Mouse (Mus musculus): Measurements from ENCODE around the gene Cxcl17. TPM values are rescaled to one million over a fixed set of nuclear protein-coding genes. Genes with fewer than 3 reads are reported as not detected.

Cxcl17 gene
- total and polyA plus RNA-seq, 2 experiments from 2014 or later, result 0.57 TPM; not detected in 1

DNA sequence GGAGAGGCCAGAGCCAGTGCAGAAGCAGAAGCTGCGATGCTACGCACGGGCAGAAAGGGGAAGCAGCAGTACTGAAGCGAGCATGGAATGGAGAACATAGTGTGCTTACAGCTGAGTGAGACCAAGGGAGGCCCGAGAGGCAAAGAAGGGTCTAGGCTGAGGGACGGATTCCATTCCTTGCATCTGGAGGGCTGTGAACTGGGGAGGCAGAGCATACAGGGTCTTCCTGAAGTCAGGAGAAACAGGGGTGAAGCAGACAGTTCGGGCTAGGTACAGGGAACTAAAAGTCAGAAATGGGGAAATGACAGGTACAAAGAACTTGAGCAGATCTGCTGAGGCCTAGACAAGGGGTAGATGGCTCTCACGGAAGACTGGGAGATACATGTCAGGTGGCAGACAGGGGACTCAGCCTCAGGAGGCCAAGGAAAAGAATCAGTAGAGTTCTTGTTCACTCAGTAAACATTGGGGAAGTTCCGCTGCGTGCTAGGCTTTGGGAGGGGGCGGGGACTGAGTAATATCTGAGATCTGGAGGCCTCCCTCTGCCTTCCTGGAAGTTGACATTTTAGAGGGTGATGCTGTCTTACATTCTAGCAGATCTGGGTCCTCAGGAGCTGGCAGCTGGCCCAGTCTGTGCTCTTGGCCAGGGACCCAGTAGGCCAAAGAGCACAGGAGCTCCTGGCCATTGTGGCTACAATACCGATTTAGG, 26.7 kb downstream of the Cxcl17 start:
- Histone ChIP-seq H3K36me3 (ENCODE audit: insufficient read depth, low read length) (peaks cover 60% of the 10 kb centered on the region), H3K4me3 (ENCODE audit: low read depth, low read length) (no peak overlapping the region), H3K4me2 (ENCODE audit: low read depth, low read length, poor library complexity, severe bottlenecking) (no peak overlapping the region), H3K4me1 (ENCODE audit: insufficient read depth, low read length) (no peaks in the 10 kb centered on the region), H3K27ac (ENCODE audit: low read depth, low read length) (peak overlapping the region; percentile 47), H3K9me3 (ENCODE audit: low read length) (no peaks in the 10 kb centered on the region), H3K9ac (replicated peaks; ENCODE audit: low read length, poor library complexity, severe bottlenecking) (no peak overlapping the region), H3K27me3 (ENCODE audit: insufficient read depth, low read length) (no peaks in the 10 kb centered on the region)
- WGBS, result 79% methylated on average over 12 of the region's 12 CpGs
- ATAC-seq (ENCODE audit: low FRiP score) (no peak), DNase-seq (ENCODE audit: low spot score) (peak; percentile 63)
- TF ChIP-seq CTCF (IDR thresholded peaks at IDR 0.05), result no peak

DNA sequence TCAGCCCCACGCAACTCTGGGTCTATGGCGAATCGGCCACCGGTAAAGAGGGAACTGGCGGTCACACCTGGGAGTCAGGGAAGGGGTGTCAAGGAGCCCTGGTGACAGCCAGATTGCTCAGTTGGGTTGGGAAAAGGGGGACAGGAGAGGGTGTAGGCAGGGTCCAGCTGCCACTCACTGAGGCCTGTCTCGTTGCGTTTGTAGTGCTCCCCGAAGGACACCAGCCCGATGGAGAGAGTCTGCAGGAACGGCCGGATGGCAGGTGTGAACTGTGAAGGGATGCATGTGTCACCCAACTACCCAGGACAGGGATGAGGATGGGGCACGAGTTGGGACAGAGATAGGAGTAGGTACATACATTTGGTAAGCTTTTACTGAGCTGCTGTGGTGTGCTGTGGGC, 27.4 kb downstream of the Cxcl17 start:
- peaks cover 60% of the 10 kb centered on the region for H3K36me3 ChIP-seq (ENCODE audit: insufficient read depth, low read length)
- H3K9ac ChIP-seq (replicated peaks; ENCODE audit: low read length, poor library complexity, severe bottlenecking), result no peak overlapping the region
- no peak for TF ChIP-seq CTCF (IDR thresholded peaks at IDR 0.05)
- no peak overlapping the region for H3K4me3 ChIP-seq (ENCODE audit: low read depth, low read length)
- H3K9me3 ChIP-seq (ENCODE audit: low read length), result no peaks in the 10 kb centered on the region
- H3K4me1 ChIP-seq (ENCODE audit: insufficient read depth, low read length), result no peaks in the 10 kb centered on the region
- 96% methylated on average over 12 of the region's 12 CpGs for WGBS
- no peak overlapping the region for H3K4me2 ChIP-seq (ENCODE audit: low read depth, low read length, poor library complexity, severe bottlenecking)
- no peak for ATAC-seq (ENCODE audit: low FRiP score)
- no peaks in the 10 kb centered on the region for H3K27me3 ChIP-seq (ENCODE audit: insufficient read depth, low read length)
- DNase-seq (ENCODE audit: low spot score), result no peak
- no peak overlapping the region for H3K27ac ChIP-seq (ENCODE audit: low read depth, low read length)

DNA sequence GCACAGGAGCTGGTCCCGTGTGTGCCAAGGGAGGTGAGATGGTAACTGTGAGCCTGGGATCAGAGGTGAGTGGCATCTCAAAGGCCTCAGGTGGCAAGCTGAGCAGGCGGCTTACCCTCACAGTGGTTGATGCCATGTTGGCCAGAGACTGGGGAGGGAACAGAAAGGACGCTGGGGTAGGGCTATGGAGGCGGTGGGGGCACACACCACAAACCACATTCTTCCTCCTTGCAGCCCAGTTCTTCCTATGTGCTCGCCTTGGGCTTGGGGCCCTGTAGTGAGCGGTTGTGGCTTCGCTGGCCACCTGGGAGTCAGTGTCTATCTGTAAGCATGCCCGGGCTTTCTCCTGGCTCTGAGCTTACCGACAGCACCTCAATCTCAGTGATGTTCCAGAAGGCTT, 27.9 kb downstream of the Cxcl17 start:
- Histone ChIP-seq H3K9me3 (ENCODE audit: low read length) (no peaks in the 10 kb centered on the region), H3K36me3 (ENCODE audit: insufficient read depth, low read length) (peaks cover 60% of the 10 kb centered on the region), H3K4me2 (ENCODE audit: low read depth, low read length, poor library complexity, severe bottlenecking) (no peak overlapping the region), H3K4me3 (ENCODE audit: low read depth, low read length) (no peak overlapping the region), H3K9ac (replicated peaks; ENCODE audit: low read length, poor library complexity, severe bottlenecking) (no peak overlapping the region), H3K4me1 (ENCODE audit: insufficient read depth, low read length) (no peaks in the 10 kb centered on the region), H3K27me3 (ENCODE audit: insufficient read depth, low read length) (no peaks in the 10 kb centered on the region), H3K27ac (ENCODE audit: low read depth, low read length) (no peak overlapping the region)
- 93% methylated on average over 9 of the region's 9 CpGs for WGBS
- TF ChIP-seq CTCF (IDR thresholded peaks at IDR 0.05), result no peak
- no peak for DNase-seq (ENCODE audit: low spot score)
- ATAC-seq (ENCODE audit: low FRiP score), result no peak

DNA sequence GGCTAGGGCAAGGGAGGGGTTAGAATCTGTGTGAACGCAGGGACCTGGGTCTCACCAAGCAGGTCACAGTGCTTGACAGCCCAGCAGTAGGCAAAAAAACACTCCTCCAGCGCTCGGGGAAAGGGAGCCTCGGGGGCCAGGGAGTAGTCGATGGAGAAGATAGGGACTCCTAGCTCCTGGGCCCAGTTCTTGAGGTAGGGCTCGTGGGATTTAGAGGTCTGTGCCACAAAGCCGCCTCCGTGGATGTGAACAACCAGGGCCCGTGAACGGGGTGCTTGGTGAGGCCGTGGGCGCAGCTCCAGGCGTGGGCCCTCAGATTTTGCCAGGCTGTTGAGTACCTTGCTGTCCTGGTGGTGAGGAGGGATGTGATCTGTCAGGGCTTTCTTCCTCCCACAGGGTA, 28.4 kb downstream of the Cxcl17 start:
- H3K9ac ChIP-seq (replicated peaks; ENCODE audit: low read length, poor library complexity, severe bottlenecking), result no peak overlapping the region
- H3K4me2 ChIP-seq (ENCODE audit: low read depth, low read length, poor library complexity, severe bottlenecking), result no peak overlapping the region
- DNase-seq (ENCODE audit: low spot score) (no peak), ATAC-seq (ENCODE audit: low FRiP score) (no peak)
- no peak overlapping the region for H3K4me3 ChIP-seq (ENCODE audit: low read depth, low read length)
- H3K36me3 ChIP-seq (ENCODE audit: insufficient read depth, low read length), result peaks cover 60% of the 10 kb centered on the region
- H3K27ac ChIP-seq (ENCODE audit: low read depth, low read length), result no peak overlapping the region
- no peak for TF ChIP-seq CTCF (IDR thresholded peaks at IDR 0.05)
- 93% methylated on average over 13 of the region's 13 CpGs for WGBS
- H3K27me3 ChIP-seq (ENCODE audit: insufficient read depth, low read length), result no peaks in the 10 kb centered on the region
- H3K9me3 ChIP-seq (ENCODE audit: low read length), result no peaks in the 10 kb centered on the region
- H3K4me1 ChIP-seq (ENCODE audit: insufficient read depth, low read length), result no peaks in the 10 kb centered on the region

DNA sequence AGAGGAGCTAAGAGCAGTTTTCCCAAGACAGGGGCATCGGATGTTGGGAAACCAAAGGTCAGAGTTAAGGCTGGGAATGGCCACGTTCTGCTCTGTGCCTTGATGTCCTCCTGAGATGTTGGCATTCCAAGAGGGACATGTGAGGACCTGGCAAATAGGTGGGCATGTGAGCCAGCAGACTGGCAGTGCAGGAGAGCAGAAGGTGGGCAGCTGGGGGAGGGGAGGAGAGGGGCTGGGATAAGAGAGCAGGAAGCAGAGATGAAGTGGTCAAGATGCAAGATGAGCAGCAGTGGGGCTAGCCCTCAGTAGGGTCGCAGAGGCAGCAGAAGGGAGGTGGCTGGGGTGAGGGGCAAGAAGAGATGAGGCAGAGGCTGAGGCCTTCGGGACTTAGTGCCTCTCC, 28.8 kb downstream of the Cxcl17 start:
- no peak for TF ChIP-seq CTCF (IDR thresholded peaks at IDR 0.05)
- Histone ChIP-seq H3K9ac (replicated peaks; ENCODE audit: low read length, poor library complexity, severe bottlenecking) (no peak overlapping the region), H3K27ac (ENCODE audit: low read depth, low read length) (no peak overlapping the region), H3K36me3 (ENCODE audit: insufficient read depth, low read length) (peaks cover 58% of the 10 kb centered on the region), H3K27me3 (ENCODE audit: insufficient read depth, low read length) (no peaks in the 10 kb centered on the region), H3K9me3 (ENCODE audit: low read length) (no peaks in the 10 kb centered on the region), H3K4me3 (ENCODE audit: low read depth, low read length) (no peak overlapping the region), H3K4me2 (ENCODE audit: low read depth, low read length, poor library complexity, severe bottlenecking) (no peak overlapping the region), H3K4me1 (ENCODE audit: insufficient read depth, low read length) (no peaks in the 10 kb centered on the region)
- 85% methylated on average over 4 of the region's 4 CpGs for WGBS
- ATAC-seq (ENCODE audit: low FRiP score) (no peak), DNase-seq (ENCODE audit: low spot score) (no peak)

- H3K27me3 ChIP-seq (ENCODE audit: insufficient read depth, low read length), result no peaks in the 10 kb centered on the region
- TF ChIP-seq CTCF (IDR thresholded peaks at IDR 0.05), result no peak
- no peak overlapping the region for H3K27ac ChIP-seq (ENCODE audit: low read depth, low read length)
- WGBS, result 90% methylated on average over 7 of the region's 7 CpGs
- H3K4me2 ChIP-seq (ENCODE audit: low read depth, low read length, poor library complexity, severe bottlenecking), result no peak overlapping the region
- ATAC-seq (ENCODE audit: low FRiP score) (no peak), DNase-seq (ENCODE audit: low spot score) (no peak)
- peaks cover 53% of the 10 kb centered on the region for H3K36me3 ChIP-seq (ENCODE audit: insufficient read depth, low read length)
- H3K4me3 ChIP-seq (ENCODE audit: low read depth, low read length), result no peak overlapping the region
- no peak overlapping the region for H3K9ac ChIP-seq (replicated peaks; ENCODE audit: low read length, poor library complexity, severe bottlenecking)
- H3K9me3 ChIP-seq (ENCODE audit: low read length), result no peaks in the 10 kb centered on the region
- no peaks in the 10 kb centered on the region for H3K4me1 ChIP-seq (ENCODE audit: insufficient read depth, low read length)
These were observed 29.3 kb downstream of the Cxcl17 start for GRCm38 (mm10) chr7:25383385-25383784.

All from midbrain, postnatal 0 days (tissue).